Mouse (Mus musculus) layer of hippocampus, postnatal 14 days (tissue): ENCODE results near the gene Gdf15. TPM values are rescaled to one million over a fixed set of nuclear protein-coding genes. Genes with fewer than 3 reads are reported as not detected.

Source experiments
- DNase-seq, 2 experiments: peaks; one replicate each; pipeline ENCODE4 v3.0.0; 2021 to 2022; ENCODE audit warnings: low spot score in 2 of 2, mixed read lengths in 1 of 2
- total RNA-seq, 2 experiments: library from RNA; stranded (reverse); gene quantifications; 2 replicates each; pipeline ENCODE4 v1.2.3; 2021

Gene Gdf15
- total RNA-seq, 2 experiments from 2014 or later, result not detected

DNA sequence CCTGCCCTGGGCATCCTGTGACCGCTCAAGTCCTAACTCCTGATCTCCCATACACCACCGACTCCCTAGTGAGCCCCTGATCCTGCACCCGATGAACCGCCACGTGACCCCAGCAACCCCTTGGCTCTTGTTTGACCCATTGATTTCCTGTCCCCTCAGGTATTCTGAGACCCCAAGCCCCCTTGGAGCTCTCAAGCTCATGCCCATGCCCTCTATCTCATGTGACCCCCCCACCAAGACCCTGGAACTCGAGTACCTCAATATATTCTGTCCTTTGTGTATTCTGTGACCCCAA, 24.7 kb downstream of the Gdf15 start:
- no peak for DNase-seq

DNA sequence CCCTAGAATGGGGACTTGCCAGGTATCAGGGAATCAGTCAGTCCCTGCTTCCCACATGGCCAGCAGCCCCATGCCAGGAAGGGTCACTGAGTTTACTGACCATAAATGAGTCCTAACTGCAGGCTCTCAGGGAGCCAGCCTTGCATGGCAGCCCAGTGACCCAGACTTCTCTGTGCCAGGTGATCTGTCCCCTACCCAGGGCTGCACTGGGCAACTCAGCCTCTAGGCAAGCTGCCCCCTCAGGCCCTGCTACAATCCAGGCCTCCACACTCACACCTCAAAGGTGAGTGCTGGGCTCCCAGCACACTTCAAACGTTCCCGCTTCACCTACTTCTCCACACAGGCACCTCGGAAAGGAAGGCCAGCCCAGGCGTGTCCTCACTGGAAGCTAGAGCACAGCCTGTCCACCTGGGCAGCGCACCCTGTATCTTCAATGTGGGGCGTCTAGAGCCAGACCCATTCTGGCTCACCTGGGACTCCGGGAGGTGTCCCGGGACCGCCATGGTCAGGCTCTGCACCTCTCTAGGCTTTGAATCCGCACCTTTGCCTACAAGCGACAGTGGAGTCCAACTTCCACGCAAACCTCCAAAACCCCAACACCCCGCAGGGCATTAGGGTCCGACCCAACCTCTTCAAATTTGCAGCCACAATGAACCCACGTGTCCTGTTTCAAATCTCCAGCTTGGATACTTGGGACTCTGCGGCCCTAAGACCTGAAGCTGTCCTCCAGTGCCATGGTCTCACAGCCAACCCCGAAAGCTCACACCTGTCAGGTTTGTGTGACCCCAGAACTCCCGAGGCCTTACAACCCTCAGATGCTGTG, 25.3 kb downstream of the Gdf15 start:
- no peak for DNase-seq

DNA sequence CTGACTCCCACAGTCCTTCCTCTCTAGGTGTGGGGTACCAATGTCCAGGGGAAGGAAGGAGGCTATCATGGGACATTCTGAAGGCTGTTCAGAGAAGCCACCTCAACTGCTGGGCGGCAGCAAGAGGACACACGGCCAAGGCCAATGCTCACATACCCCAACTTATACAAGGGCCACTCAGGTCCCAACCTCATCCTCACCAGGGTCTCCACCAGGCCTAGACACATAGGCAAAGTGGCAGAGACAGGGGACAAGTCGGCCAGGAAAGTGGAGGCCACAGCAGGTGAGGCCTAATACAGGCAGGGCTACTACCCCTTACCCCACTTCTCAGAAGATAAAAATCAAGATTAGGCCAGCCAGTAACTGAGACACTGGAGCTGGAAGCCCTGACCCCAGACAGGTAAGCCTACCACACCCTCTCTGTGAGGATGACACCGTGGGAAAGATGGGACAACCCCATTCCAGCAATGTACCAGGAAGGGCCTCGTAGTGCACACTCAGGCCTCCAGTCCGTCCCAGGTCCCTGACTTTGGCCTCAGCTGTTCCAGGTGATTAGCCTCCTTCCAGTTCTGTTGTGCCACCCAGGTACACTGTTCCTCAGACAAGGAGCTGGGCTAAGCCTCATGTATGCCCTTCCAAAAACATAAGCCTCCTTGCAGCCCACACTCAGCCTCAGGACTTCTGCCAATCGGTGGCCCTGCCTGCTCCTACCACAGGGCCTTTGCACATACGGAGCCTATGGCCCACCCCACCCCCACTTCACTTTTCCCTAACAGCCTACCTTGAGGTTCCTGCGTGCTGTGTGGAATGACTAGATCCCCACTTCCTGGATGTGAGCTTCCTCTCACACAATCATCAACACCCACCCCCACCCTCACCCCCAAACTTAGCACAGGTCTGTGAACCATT, 26.1 kb downstream of the Gdf15 start:
- DNase-seq, result no peak

DNA sequence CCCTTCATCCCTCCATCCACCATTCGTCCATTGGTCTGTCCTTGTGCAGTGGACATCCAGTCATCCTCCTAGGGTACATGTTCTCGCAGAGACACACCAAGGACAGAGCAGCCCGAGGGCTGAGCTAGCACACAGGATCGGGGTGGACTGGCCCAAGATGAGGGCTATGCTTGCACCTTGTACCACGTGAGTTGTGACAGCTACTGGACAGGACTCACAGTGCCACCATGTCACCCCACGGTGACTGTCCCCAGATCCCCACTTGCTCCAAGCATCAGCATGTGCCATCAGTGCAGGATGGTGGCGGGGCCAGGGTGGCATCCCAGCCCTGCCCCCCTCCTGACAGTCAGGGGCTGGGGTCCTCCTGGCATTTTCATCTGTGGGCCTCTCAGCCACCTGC, 27.7 kb downstream of the Gdf15 start:
- no peak for DNase-seq

DNA sequence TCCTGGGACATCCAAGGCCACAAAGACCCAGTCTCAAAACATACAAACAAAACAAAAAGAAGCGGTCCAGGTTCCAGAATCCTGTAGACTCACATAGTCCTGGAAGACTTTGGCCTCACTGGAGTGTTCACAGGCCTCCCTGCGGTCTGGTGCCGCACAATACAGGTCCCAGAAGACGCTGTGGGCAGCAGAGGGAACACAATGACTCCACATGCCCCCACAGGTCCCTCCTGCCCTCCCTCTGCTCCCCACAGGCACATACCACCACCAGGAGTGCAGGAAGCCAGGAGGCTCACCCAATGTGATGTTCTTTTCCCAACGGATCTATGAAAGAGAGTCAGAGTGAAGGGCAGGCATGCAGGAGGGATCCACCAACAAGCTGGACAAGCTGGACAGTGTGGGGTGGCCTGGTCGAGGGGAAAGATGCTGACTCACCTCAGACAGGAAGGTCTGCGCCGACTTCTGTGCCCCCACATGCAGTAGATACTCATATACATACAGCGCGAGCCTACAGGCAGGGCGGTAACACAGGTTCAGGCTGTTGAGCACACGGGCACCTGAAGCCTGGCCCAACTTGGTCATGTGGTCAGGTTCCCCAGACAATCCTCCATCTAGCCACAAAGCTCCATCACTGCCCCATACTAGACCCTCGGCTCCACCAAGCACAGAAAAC, 30.0 kb downstream of the Gdf15 start:
- DNase-seq, result no peak

DNA sequence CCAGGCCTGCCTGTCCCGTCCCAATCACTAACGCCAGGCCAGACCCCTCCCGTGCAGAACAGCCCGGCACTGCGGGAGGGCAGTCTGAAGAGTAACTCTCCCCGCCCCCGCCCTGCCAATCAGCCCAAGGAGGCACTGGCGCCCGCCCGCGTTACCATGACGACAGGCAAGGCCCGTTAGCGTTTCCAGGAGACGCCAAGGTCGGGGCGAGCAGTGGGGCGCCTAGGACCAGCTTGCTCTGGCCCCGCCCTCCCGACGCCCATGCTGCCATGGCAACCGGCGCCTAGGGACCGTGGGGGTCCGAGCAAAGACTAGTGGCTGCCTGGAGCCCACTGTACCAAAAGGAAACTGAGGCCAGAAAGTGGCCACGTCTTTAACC, 31.0 kb downstream of the Gdf15 start:
- DNase-seq, result peak; percentile 78 to 85

DNA sequence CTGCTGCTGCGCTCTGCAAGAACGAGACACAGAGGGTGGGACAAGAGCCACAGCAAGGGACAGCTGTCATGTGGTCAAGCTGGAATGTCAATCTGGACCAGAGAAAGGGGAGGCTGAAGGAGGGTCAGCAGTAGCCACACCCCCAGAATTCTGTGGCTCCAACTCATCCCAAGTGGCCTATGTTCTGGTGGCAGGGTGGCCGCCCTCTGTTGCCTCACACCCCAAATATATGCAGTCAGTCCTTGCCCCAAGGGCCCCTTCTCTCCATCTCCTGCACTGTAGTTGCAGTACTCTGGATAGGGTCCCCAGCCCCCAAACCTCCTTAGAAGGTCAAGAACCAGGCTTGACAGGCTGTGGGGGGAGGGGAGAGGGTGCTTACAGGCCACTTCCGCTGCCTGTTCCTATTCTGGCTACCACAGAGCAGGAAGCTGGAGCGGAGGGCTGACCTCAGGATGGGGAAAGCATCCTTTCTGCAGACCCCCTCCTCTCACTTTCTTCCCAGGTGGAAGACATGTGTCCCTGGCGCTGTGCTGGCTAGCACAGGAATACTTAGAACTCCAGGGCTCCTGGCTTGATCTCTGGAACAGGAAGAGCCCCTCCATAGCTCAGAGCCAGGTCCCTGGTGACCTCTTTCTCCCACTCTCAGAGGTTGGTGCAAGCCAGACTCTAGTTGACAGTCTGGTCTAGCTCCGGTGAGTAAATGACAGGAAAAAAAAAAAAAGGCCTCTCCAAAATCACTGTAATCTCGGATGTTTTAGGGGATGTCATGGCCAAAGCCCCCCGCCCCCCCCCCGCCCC, 31.6 kb downstream of the Gdf15 start:
- no peak for DNase-seq

DNA sequence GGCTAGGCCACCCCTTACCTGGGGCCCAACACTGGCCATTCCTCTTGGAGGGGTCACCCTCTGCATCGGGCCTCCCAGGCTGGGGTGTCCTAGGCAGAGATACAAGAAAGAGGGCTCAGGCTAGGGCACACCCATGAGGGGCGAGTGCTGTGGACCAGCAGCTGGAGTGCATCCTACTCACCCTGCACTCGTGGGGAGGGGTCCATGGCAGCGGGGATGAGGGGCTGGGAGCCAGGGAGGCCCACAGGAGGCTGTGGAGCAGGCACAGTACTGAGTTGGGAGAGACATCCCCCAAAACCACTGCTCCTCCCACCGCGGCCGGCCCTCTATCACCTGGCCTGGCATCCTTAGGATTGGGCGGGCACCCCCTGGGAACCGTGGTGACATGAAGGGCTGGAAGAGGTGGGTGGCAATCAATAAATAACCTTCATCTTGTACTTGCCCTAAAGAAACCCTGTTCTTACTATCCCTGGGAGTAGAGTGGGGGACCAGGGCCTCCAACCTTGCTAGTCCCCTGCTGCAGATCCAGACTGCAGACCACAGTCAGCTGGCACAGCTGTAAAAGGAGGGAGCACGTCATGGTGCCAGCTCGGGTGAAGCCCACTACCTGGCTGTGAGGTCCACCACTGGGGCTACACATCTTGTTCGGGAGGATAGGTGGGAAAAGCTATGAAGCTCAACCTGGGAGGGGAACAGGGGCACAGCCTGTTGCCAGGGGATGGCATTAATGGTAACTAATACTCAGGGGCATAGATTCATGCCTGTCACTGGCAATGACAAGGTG, 32.6 kb downstream of the Gdf15 start:
- DNase-seq, result no peak

DNA sequence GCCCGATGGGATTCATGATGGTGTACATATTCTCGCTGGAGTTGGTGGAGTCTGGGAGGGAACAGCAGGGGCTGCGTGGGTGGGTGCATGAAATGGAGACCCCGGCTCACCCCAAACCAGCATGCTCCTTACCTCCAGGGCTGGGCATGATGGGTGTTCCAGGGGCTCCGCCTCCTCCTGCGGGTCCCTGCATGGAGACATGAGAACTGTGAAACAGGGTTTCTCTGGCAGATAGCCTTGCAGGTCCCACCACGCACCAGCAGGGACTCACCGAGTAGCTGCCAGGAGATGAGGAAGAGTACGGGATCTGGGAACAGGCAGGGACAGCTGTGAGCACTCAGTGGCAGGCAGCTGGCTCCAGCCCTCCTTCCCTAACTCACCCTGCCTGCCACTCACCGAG, 33.5 kb downstream of the Gdf15 start:
- DNase-seq, result peak in 1 of 2 experiments; percentile 78

DNA sequence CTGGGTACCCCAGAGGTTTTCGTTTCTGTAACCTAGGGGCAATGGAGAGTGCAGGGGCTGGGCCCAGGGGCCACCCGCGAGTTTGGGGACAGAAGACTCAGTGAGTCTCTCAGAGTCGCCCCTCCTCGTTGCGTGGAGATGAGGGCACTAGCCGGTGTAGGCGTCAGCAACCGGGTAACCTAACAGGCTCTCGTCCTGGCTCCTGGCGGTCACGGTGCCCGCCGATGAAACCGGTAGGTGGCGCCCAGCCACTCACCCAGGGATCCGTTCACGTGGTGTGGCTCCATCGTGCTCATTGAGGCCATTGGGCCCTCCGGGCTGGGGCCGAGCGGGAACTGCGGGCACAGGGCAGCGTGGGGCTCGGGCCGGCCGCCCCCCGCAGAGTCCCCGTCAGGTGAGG, 34.0 kb downstream of the Gdf15 start:
- peak; percentile 83 to 86 for DNase-seq

DNA sequence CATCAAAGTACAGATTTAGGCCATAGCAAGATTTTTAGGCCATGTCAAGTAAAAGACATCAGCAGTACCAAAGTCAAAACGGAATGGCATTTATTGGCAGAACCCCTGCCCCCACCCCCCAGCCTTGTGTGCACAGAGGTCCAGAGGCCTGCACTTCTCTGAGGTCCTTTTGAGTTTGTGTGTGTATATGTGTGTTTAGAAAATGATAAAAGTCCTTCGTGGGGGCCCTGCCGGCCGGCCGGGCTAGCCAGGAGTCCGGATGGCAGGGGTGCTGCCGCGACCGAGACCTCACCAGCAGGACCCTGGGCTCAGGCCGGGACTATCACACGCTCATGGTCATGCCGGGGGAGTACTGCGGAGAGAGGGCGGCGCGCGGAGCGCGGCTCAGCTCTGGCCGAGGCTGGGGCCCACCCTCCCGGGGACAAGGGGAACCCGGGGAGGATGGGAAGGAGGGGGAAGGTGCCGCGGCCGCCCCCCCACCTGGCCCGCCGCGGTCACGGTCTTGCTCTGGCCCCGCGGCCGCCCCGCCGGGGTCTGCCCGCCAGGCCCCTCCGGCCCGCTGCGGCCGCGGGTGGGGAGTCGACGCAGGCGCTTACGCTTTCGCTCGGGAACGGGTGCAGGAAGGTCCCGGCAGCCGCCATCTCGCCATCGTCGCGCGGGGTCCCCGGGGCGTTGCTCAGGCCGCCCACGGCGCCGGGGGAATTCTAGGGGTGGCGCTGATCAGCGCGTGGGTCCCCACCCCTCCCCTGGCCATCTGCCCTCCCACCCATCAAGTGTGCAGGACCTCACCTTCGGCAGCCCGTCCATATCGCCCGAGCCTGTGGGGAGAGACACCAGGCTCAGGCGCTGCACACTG, 34.6 kb downstream of the Gdf15 start:
- no peak for DNase-seq

DNA sequence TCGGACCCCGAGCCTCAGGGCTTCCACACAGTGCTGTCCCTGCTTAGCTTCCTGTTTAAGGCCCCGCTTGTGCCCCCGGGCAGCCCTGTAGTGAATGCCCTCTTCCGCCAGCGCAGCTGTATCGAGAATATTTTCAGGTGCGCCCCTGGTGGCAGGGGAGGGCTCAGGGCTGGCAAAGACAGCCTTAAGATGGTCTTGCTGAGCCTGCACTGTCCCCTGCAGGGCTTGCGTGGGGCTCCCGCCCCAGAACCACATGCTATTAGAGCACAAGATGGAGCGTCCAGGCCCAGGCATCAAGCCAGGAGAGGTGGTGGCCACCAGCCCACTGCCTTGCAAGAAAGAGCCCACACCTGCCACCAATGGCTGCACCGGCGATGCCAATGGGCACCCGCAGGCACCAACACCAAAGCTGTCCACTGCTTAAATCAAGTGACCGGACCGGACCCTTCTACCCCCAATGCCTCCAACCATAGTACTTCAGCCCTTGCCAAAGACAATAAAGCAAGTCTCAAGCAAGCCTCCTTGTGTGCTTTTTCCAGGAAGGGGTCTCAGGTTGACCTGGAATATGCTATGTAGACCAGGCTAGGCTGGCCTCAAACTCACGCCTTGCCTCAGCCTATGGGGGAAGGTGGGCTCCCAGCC, 35.4 kb downstream of the Gdf15 start:
- DNase-seq, result no peak

DNA sequence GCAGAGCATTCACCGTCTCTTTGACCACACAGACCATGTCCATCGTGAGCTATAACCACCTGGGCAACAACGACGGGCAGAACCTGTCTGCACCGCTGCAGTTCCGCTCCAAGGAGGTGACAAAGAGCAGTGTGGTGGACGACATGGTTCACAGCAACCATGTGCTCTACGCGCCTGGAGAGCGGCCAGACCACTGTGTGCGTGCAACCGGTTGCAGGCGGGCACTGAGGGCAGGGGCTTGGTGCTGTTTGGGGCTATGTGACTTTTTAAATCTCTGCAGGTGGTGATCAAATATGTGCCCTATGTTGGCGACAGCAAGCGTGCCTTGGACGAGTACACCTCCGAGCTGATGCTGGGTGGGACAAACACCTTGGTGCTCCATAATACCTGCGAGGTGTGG, 36.0 kb downstream of the Gdf15 start:
- DNase-seq, result no peak

DNA sequence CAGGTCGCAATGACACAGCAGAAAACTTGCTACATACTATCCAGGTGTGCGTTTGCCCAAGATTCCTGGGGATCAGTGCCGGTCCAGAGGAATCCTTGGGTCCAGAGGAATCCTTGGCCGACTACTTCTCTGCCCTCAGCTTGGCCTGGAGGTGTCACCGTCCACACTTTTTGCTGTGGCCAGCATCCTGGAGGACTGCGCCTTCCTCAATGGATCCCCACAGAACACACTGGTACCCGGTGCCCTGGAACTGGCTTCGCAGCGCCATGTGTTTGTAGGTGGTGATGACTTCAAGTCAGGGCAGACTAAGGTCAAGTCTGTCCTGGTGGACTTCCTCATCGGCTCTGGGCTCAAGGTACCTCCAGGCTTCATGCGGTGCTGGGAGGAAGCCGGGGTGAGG, 36.4 kb downstream of the Gdf15 start:
- no peak for DNase-seq

DNA sequence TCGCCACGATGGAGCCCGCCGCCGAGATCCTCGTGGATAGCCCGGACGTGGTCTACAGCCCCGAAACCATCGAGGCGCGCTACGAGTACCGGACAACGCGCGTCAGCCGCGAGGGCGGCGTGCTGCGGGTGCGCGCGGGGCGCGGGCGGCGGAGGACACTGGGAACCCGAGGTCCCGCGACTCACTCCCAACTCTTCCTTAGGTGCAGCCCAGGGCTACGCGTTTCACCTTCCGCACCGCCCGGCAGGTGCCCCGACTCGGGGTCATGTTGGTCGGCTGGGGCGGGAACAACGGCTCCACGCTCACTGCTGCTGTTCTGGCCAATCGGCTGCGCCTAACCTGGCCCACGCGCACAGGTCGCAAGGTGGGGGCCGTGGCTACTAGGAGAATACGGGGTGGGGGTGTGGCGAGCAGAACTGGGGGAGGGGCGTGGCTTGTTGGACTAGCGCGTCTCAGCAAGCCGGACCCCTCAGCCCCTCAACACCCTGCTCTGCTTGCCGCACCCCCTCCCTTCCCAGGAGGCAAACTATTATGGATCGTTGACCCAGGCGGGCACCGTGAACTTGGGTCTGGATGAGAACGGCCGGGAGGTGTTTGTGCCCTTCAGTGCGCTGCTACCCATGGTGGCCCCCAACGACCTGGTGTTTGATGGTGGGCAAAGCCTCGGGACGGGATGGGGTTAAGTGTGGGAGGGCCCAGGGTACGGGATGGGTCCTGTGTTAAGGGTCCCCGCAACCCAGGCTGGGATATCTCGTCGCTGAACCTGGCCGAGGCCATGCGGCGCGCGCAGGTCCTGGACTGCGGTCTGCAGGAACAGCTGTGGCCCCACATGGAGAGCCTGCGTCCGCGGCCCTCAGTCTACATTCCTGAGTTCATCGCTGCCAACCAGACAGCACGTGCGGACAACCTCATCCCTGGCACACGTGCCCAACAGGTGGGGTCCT, 37.4 kb downstream of the Gdf15 start:
- DNase-seq, result no peak

DNA sequence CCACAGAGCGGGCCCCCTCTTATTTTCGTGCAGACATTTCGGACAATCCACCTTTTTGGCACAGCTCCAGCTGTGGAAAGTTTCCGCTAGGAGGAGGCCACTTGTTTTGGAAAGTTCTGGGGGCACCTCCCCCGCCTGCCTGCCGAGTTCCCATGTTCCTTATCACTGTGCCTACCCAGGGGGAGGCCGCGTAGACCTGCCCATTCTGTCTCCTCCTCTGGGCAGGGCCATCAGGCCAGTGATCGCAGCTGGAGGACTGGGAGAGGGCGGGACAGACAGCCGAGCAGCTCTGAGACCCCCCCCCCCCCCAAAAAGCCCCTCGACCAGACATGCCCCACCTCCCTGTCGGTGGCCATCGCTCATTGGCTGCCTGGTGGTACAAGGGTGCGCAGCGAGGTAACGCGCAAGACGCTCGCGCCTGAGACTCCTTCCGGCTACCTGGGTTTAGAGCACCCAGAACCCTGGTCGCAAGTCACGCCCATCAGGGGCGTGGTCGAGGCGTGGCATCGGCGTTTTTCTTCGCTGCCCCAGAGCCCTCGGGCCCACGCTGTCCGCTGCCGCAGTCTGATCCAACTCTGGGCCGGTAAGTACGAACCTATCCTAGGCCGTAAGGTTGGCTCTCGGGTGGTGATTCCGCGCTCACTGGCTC, 38.2 kb downstream of the Gdf15 start, which contains the start of gene Isyna1:
Gene Isyna1, plus strand, starts transcription at position 413 of the 649 bp plus-strand sequence.
- no peak for DNase-seq

DNA sequence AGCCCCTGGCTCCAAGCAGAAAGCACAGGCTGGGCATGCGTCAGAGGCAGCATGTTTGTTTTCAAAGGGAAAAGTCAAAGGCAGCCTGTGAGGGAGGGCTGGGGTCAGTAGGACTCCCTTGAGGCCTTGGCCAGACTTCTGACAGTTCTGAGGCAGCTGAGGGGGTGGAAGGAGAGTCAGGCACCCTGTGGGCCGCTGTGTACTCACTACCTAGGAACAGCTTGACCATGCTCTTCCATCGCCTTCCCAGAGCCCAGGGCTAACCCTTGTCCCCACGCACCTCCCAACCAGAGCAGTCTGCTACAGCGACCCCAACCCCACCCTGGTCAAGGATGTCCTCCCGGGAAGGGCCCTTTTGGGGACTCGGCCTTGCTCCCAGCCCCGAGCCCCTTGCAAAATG, 39.1 kb downstream of the Gdf15 start:
- DNase-seq, result no peak
